Mouse (Mus musculus) right cerebral cortex, postnatal 25 days (tissue): ENCODE data around the gene H2-Ob.
"Not testable (repeated sequence)": the region's sequence is repeated elsewhere in the genome, so short reads cannot be mapped to it uniquely, and the experiment has no call there.

Experiments used
- DNase-seq: peaks from one replicate; pipeline ENCODE4 v3.0.0; 2022

The H2-Ob gene

DNA sequence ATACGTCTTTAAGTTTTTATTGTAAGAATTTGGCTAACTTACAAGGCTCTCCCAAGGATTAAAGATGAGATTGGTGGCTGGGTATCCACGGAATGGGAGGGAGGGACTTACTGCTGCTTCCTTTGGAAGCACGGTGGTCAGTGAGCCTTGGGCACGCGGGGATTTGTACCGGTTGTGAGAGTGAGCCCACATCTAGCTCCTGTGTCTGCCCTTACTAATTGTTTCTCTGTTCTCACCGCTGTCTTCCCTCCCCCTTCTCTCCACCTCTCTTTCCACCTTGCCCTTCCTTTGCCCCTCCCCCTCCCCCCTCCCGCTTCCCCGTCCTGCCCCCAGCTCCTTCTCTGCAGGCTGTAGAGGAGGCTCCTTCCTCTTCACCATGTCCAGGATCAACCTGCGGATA lies 30.3 kb upstream of the H2-Ob start:
- DNase-seq = no peak

DNA sequence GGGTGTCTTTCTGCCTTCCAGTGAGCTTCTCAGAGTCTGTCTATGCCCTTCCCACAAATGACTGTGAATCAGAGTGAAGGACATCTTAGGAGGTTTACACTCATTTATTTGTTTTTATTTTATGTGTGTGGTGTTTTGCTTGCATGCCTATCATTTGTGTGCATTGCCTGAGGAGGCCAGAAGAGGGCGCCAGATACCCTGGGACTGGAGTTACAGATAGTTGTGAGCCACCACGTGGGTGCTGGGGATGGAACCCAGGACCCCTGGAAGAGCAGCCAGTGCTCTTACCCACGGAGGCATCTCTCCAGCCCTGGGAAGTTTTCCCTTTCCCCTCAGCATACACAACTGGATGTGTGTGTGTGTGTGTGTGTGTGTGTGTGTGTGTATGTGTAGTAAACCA lies 29.0 kb upstream of the H2-Ob start:
- no peak for DNase-seq

DNA sequence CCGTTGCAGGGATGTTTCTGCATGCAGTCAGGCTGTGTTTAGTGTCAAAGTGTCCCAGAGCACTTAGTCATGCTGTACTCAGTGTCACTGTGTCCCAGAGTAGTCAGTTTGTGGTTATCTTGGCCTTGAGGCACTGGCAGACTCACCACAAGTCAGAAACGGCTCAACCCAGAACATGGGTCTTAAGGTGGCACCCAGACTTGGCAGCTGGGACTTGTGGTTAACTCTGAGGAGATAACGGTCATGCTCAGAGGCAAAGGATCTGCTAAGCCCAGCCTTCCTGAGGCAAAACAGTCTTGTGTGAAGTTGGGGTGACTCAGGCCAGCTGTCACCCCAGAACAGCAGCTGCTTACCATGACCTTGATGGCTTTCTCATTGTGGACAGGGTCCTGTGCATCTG lies 28.1 kb upstream of the H2-Ob start:
- no peak for DNase-seq

DNA sequence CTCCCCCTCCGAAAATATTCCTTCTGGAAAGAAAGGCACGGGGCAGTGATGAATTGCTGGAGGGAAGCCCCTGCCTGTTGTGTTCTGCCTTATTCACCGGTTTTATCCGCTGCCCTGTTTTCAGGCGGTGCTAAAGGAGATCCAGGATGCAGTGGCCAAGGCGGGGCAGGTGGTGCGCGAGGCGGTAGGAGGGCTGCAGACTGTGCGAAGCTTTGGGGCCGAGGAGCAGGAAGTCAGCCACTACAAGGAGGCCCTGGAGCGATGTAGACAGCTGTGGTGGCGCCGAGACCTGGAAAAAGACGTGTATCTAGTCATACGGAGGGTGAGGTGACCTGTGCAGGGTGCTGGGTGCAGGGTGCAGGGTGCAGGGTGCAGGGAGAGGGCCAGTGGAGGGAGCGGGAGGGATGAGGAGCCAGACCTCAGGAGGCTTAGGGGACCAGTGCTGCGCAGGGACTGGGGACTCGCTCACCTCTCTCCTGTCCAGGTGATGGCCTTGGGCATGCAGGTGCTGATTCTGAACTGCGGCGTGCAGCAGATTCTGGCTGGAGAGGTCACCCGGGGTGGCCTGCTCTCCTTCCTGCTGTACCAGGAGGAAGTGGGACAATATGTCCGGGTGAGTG lies 26.8 kb upstream of the H2-Ob start:
- DNase-seq = no peak

DNA sequence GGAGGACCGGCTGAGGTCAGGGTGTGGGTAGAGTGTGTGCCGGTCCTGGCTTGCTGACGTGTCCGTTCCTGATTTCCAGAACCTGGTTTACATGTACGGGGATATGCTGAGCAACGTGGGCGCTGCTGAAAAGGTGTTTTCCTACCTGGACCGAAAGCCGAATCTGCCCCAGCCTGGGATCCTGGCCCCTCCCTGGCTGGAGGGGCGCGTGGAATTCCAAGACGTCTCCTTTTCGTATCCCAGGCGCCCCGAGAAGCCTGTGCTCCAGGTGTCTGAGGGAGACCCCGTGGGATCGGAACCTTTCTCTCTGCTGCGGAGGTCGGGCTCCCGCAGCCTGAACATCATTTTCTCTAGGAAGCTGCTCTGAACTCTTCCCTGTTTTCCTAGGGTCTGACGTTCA lies 24.8 kb upstream of the H2-Ob start:
- no peak for DNase-seq

DNA sequence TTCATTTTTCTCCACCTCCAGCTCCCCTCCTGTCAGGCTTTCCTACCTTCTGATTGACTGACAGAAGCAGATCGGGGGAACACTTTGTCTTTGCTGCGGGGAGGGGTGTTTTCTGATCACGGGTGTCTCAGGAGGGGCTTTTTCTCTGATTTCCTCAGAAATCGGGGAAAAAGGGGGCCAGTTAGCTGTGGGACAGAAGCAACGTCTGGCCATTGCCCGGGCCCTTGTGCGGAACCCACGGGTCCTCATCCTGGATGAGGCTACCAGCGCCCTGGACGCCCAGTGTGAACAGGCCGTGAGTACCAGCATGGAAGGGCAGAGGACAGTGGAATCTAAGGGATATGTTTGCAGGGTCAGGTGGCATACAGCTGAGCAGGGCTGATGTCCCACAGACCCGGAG lies 23.5 kb upstream of the H2-Ob start:
- no peak for DNase-seq

DNA sequence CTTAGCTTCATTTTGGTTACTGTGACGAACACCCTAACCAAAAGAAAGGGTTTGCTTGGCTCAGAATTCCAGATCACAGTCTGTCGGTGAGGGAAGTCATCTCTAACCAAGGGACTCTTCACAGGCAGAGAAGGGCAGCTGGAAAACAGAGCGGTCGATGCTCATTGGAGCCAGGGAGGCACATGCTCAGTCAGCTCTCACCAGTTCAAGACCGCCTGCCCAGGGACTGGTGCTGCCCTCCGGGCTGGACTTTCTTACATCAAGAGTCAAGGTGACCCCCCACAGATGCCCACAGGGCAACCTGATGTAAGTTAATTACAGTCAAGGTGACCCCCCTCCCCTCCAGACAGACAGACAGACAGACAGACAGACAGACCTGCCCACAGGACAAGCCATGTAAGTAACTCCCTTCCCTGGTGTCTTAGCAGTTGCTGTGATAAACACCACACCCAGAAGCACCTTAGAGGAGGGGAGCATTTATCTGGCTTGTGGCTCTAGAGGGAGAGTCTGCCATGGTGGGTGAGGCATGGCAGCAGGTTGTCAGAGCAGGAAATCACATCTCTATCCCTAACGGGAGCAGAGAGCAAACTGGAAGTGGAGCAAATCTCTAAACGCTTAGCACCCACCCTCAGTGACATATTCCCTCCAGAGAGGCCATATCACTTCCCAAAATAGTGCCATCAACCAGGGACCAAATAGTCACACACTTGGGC lies 21.3 kb upstream of the H2-Ob start:
- no peak for DNase-seq

DNA sequence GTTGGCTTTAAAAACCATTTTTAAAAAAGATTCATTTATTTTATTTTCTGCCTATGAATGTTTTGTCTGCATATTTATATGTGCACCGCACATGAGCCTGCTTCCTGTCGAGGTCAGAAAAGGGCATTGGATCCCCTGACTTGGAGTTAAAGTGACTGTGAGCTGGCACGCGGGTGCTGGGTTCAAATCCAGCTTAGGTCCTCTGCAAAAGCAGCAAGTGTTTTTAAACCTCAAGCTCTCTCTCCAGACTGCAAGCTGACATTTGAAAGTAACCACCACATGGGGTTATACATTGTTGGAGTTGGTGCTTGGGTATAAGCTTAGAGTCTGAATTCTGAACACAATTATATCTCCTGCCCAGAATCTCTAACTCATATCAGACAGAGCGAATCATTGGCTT lies 20.7 kb upstream of the H2-Ob start:
- DNase-seq = no peak

DNA sequence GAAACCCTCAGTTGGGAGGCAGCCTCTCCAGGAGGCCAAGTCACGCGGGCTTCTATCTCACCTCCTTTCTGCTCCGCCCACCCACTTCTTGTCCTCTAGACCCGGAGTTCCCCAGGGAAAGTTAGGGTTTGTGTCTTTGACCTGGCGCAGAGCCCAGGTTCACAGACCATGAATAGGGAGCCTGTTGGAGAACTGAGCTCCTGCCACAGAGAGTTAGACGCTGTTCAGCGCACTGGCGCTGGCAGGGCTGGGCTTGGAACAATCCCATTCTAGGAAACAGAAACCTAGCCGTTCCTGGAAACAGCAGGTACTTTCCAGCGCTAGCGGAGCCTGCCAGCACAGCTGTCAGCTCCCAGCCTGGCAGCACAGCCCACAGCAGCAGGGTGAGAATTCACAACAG lies 20.0 kb upstream of the H2-Ob start:
- peak; percentile 31 for DNase-seq

DNA sequence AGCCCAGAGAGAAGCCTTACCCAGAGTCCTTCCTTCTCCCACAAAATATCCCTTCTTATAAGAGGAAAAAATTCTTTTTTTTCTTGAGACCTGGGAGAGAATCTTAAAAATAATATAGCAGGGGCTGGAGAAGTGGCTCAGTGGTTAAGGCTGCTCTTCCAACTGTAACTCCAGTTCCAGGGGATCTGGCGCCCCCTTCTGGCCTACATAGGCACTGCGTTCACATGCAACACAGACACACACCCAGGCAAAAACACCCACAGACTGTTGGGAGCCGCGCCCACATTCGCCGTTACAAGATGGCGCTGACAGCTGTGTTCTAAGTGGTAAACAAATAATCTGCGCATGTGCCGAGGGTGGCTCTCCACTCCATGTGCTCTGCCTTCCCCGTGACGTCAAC lies 19.6 kb upstream of the H2-Ob start:
- DNase-seq = not testable (repeated sequence)

DNA sequence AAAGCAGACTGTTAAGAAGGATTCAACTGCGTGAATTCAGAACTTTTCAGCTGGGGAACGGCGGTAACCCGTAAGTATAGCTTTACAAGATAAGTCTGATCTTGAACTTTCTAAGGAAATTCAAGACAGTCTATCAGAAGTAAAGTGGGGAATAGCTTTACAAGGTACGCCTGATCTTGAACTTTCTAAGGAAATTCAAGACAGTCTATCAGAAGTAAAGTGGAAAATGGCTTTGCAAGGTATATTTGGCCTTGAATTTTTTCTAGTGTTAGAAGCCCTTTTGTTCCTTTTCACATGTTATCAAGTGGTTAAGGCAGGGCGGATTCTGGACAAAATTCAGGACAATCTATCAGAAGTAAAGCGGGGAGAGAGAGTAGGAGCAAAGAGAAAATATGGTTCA lies 18.9 kb upstream of the H2-Ob start:
- DNase-seq = not testable (repeated sequence)

DNA sequence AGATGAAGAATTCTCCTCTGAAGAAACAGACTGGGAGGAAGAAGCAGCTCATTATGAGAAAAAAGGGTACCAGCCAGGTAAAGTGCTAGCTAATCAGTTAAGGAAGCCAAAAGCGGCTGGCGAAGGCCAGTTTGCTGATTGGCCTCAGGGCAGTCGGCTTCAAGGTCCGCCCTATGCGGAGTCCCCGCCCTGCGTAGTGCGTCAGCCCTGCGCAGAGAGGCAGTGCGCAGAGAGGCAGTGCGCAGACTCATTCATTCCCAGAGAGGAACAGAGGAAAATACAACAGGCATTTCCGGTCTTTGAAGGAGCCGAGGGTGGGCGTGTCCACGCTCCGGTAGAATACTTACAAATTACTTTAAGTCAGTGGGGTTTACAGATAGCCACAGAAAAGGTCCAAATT lies 18.3 kb upstream of the H2-Ob start:
- DNase-seq = not testable (repeated sequence)

DNA sequence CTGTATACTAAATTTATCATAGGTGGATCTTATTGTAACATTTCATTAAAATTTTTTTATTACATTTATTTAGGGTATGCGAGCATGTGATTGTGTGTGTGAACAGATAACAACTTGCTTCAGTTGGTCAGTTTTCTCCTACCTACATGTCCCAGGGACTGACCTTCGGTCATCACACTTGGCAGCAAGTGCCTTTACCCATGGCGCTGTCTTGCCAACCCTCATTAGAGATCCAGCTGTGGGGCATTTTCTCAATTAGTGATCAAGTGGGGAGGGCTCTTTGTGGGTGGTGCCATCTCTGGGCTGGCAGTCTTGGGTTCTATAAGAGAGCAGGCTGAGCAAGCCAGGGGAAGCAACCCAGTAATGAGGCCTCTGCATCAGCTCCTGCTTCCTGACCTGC lies 13.9 kb upstream of the H2-Ob start:
- no peak for DNase-seq

DNA sequence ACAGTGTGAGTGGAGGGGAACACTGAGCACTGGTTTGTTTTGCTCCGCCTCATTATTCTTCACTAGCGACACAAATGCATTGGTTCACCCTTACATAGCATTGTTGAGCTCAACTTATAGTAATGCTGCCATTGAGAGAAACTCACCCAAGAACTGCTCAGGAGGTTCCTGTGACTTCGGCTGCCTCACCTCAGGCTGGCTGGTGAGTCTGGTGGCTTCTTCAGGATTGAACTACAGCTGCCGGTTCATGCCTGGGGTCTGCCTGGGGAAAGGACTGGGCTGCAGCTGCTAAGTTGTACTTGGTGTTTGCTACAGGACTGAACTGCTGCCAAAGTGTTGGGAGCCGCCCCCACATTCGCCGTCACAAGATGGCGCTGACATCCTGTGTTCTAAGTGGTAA lies 13.3 kb upstream of the H2-Ob start:
- no peak for DNase-seq

DNA sequence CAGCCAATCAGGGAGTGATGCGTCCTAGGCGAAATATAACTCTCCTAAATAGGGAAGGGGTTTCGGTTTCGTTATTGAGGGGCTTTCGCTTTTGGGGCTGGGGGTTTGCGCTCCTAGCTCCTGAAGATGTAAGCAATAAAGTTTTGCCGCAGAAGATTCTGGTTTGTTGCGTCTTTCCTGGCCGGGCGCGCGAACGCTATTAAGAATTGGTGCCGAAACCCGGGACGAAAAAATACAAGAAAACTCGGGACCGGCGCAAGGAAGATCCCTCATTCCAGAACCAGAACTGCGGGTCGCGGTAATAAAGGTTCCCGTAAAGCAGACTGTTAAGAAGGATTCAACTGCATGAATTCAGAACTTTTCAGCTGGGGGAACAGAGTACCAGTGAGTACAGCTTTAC lies 12.8 kb upstream of the H2-Ob start:
- DNase-seq = not testable (repeated sequence)

DNA sequence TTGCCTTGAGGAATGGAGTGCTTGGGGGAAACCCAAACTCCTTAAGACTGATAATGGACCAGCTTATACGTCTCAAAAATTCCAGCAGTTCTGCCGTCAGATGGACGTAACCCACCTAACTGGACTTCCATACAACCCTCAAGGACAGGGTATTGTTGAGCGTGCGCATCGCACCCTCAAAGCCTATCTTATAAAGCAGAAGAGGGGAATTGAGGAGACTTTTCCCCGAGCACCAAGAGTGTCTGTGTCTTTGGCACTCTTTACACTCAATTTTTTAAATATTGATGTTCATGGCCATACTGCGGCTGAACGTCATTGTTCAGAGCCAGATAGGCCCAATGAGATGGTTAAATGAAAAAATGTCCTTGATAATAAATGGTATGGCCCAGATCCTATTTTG lies 7.7 kb upstream of the H2-Ob start:
- not testable (repeated sequence) for DNase-seq

DNA sequence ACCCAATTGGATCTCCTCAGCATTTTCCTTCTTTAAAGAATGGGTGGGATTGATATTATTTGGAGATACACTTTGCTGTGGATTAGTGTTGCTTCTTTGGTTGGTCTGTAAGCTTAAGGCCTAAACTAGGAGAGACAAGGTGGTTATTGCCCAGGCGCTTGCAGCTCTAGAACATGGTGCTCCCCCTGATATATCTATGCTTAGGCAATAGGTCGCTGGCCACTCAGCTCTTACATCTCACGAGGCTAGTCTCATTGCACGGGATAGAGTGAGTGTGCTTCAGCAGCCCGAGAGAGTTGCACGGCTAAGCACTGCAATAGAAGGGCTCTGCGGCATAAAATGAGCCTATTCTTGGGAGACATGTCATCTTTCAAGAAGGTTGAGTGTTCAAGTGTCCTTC lies 6.7 kb upstream of the H2-Ob start:
- DNase-seq = not testable (repeated sequence)

DNA sequence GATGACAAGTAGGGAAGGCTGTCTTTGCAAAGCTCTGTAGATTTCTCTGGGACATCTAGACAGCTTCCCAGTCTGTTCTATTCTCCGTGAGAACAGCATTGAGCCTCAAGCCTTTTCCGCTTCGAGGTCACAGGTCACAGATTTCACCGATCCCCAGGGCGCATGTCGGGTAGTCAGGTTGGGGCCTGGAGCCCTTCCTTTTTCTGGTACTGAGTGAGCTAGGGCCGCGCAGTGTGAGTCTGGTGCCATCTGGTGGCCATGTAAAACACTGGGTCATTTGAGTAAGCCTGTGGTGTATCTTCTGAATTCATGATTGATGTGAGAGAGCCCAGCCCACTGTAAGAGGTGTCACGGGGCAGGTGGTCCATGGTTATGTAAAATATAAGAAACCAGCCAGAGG lies 3.8 kb upstream of the H2-Ob start:
- DNase-seq = peak; percentile 52

DNA sequence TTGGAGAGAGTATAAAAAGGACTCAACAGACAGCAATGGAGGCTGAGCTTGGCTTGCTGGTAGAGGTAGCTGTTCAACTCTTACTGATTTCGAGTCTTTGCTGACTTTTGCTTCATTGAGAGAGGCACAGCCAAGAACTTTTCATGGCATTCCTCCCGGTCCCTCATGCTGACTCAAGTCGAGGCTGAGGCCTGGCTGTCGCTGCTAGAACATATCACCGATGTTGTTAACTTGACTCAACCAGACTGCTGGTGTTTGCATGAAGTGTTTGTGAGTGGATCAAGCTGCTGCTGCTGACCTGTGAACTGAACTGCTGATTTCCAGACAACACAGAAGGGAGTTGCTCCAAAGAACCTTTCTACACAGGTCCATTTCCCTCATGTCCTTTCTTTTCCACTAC lies 2.0 kb upstream of the H2-Ob start:
- DNase-seq = no peak

DNA sequence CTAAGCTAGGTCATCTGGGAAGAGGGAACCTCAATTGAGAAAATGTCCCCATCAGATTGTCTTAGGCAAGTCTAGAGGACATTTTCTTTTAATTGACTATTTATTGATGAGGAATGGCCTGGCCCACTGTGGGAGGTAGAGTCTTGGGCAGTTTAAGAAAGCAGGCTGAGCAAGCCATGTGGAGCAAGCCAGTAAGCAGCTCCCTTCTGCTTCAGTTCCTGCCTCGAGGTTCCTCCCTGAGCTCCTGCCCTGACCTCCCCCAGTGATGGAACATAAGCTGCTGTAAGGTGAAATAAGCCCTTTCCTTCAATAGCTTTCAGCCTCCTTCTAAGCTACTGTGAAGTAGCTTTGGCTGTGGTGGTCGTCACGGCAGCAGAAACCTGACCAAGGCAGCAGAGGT lies 962 bp upstream of the H2-Ob start:
- no peak for DNase-seq

DNA sequence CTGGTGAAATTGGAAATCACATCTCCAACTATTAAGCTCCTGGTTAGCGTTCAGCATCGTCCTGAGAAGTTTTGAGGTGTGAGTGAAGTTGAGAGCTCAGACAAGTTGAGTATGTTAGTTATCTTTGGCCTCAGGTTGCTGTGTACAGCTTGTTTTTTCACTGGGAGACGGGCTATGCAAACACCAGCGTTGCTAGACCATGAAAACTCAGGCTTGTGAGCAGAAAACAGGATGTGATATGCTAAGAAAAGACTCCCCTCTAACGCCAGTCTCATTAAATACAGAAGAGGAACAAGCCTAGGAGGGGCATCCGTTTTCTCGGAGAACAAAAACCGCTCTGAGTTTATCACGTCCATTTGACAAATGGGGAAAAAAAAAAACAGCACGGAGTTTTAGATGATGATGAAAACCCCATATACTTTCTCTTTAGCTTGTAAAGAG lies 918 bp downstream of the H2-Ob start:
- no peak for DNase-seq

DNA sequence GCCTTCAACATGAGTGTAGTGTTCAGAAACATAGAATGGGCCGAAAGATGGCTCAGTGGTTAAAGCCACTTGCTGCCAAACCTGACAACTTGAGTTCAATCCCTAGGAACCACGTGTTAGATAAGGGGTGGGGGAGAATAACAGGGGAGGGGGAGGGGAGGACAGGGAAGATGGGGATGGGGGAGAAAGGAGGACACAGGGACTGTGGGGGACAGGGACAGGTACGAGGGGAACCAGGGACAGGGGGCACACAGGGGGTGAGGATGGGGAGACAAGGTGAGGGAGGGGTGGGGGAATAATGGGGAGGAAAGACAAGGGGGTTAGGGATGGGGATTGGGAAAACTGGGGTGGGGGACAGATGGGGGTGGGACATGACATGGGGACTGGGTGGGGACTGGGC lies 1.7 kb downstream of the H2-Ob start:
- DNase-seq = no peak

DNA sequence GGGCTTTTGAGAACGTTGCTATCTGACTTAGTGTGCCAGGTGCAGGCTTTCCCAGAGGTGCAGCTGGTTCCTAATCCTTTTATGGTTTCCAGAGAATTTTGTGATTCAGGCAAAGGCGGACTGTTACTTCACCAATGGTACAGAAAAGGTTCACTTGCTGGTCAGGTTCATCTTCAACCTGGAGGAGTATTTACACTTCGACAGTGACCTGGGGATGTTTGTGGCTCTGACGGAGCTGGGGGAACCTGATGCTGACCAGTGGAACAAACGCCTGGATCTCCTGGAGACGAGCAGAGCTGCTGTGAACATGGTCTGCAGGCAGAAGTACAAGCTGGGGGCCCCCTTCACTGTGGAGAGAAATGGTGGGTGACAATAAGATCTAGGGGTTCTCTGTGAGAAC lies 2.2 kb downstream of the H2-Ob start:
- DNase-seq = no peak

DNA sequence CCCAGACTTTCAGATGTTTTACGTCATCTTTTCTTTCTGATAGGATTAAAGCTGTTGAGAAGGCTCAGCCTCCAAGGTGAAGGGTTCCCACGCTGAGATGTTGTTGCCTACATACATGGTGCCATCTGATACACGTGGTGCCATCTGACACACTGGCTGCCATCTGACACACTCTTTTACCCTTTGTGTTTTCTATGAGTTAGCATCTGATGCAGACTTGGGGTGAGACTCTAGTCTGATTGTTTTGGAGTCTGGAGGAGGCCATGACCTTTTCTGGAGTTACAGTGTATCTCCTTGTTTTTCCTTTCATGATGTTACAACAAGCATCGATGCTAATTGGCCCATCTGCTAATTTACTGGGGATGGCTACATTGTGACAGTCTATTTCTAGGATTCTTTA lies 6.0 kb downstream of the H2-Ob start:
- no peak for DNase-seq

DNA sequence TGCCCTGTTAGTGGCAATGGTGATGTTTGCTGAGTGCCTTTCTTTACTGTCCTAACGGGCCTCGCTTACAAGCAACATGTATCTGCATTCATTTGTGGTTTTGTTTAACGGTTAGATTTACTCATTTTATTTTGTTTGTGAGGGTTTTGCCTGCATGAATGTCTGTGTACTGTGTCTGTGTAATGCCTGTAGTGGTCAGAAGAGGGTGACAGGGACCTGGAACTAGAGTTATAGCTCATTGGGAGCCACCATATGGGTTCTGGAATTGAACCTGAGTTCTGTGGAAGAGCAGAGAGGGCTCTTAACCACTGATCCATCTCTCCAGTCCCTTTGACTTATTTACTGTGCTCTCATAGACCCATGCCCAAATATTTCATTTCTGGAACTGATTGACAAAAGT lies 8.3 kb downstream of the H2-Ob start:
- no peak for DNase-seq
